Mouse (Mus musculus) v-Abl transformed pro-B cells (cell line): ENCODE results near the gene Polr2a.

Experiments used
- in situ Hi-C, 2 experiments: fragments of 400-800 bp; cut with MboI; formaldehyde crosslinking; loops; one replicate each; pipeline ENCODE4 v1.15.1; 2025; ENCODE audit not compliant: unreplicated experiment in 2 of 2

Gene Polr2a

DNA sequence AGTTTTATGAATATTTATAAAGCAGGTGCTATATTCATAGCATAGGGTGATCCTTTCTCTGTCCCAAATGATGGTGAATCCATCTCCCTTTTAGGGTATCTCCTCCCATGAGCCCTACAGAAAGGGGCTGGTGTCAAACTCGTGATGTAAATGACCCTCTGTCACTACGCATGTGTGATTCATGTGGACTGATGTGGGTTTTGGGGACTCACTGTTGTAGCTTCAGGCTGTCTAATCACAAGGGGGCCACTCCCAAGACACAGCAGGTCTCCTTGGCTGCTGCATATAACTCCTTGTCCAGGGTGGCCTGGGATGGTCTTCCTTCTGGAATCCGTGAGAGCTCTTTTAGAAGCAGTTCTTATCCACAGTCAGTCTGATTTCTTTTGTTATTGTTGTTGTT is 48.0 kb downstream of the Polr2a start:
- in situ Hi-C loops = loop anchor here in 1 of 2 experiments (25.0 kb wide), 1 partner anchor 477 kb away; no protein-coding TSS in a partner anchor

DNA sequence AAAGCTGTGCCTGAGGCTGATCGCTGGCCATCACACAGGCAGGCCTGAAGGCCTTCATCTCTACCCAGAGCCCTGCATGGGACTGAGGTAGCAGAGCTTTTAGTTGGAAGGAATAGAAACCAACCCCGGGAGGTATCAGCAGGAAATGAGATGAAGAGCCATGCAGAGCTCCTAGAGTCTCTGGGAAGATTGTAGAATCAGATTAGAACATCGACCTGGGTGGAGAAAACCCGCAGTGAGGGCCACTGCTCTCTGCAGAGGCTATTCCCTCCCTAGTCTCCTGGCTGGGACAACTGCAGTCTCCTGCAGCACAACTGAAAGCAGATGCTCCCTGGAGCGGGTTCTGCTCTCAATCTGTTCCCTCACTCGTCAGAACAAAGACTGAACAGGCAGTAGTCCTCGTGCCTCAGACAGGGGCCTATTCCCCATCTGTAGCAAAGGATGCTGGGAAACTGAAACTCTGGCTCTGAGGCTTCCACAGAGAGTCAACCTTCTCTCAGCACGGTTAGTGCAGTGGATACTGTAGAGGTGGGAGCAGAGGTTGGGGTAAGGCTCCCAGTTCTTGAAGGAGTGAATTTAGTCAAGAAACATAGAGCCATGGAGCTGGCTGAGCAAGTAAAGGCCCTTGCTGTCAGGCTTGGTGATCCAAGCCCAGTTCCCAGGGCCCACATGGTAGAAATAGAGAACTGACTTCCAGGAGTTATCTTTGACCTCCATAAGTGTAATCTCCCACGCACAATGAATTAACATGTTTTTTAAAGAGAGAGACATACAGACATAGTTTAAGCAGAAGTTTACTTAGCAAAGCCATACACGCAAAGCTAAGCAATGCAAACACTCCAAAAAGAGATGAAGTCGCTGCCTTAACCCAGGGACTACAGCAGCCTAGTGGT is 48.6 kb downstream of the Polr2a start:
- in situ Hi-C loops = loop anchor here in 1 of 2 experiments (25.0 kb wide), 1 partner anchor 478 kb away; no protein-coding TSS in a partner anchor

DNA sequence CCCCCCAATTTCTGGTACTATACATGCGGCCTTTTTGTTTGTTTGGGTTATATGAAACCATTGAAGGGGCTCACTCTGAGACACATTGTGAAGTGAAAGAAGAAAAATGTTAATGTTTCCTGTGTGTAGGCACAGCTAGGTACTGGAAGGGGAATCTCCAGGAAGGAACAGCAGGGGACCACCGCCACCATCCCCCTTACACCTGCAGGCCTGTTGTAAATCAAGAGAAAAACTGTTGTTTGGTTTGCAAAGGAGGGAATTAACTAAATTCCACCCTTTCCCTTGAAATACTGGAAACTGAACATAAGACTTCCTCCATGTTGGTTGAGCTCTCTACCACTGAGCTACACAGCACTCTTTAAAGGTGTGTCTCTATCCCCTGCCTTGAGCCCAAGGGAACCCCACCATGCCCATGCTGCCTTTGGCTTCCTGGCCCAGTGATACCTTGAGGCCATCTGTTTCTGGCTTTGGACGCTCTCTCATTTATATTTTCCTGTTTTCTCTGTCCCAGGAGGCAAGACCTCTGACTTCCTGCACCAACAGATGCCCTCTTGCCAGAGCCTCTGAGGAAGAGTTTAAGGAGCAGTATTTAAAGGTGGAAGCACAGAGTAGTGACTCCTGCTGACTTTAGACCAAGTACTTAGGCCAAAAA is 49.7 kb downstream of the Polr2a start:
- in situ Hi-C loops = loop anchor here in 1 of 2 experiments (25.0 kb wide), 1 partner anchor 479 kb away; no protein-coding TSS in a partner anchor

DNA sequence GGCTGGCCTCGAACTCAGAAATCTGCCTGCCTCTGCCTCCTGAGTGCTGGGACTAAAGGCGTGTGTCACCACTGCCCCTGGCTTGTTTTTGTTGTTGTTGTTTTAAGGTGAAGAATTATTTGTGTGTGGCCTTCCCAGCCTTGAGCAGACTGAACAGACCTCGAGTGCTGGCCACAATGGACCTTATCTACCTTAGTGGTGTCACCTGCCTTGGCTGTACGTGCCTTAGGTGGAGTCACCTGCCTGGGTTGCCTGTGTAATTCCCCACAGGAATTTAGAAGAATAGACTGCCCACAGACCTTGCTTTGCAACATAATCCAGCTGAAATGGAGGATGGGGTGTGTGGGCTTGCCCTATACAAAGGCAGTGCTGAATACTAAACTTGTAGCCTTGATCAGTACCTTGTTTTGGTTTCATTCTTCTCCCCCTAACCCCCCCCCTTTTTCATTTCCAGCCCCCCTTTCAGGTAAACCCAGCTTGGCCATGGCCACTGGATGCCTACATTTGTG is 50.5 kb downstream of the Polr2a start:
- in situ Hi-C loops = loop anchor here in 1 of 2 experiments (25.0 kb wide), 1 partner anchor 479 kb away; no protein-coding TSS in a partner anchor

GRCm38 (mm10) chr11:69707480-69707847 is 51.0 kb downstream of the Polr2a start:
- in situ Hi-C loops = loop anchor here in 1 of 2 experiments (25.0 kb wide), 1 partner anchor 480 kb away; no protein-coding TSS in a partner anchor

DNA sequence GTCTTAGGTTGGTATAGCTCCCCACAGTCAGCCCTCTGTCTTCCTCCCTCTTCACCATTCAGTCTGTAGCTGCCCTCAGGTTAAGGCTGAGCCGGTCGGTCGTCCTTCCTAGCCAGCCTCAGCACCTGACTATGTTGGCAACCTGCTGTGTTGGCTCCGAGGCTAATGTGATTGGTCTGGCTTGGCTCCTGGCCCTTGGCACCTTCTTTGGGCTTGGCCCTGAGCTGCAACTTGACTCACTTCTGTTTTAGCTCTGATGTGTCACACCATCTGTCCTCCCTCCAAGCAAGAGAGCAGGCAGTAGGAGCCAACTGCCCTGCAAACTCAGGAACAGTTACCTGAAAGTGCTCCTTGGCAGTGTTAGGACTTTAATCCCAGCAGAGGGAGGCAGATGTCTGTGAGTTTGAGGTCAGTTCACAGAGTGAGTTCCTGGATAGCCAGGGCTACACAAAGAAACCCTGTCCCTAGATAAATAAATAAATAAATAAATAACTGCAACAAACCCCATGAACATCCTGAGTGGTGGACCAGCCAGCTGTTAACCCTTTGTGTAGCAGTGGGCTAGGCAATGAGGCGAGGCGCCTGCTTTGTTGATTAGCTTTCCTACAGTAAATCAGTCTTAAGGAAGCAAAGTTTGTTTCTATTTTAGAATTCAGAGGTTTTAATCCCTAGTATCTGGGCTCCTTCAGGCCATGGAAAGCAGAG is 51.5 kb downstream of the Polr2a start:
- in situ Hi-C loops = loop anchor here in 1 of 2 experiments (25.0 kb wide), 1 partner anchor 480 kb away; no protein-coding TSS in a partner anchor

- in situ Hi-C loops = loop anchor here in 1 of 2 experiments (25.0 kb wide), 1 partner anchor 483 kb away; no protein-coding TSS in a partner anchor
Observed at GRCm38 (mm10) chr11:69704613-69705010, 53.8 kb downstream of the Polr2a start.

- in situ Hi-C loops = loop anchor here in 1 of 2 experiments (25.0 kb wide), 1 partner anchor 483 kb away; no protein-coding TSS in a partner anchor
Observed at GRCm38 (mm10) chr11:69703814-69704612, 54.4 kb downstream of the Polr2a start.

DNA sequence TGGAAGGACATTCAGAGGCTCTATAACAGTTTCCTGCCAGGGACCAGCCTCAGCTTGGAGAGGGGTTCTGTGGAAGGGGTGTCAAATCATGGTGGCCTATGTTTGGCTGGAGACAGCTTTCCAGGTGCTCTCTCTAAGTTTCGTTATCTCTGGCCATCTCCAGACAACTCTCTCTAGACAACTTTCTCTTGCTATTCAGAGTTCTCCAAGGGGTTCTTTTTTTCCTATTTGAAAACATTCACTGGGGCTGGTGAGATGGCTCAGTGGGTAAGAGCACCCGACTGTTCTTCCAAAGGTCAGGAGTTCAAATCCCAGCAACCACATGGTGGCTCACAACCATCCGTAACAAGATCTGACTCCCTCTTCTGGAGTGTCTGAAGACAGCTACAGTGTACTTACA is 55.1 kb downstream of the Polr2a start:
- in situ Hi-C loops = loop anchor here in 1 of 2 experiments (25.0 kb wide), 1 partner anchor 484 kb away; no protein-coding TSS in a partner anchor

DNA sequence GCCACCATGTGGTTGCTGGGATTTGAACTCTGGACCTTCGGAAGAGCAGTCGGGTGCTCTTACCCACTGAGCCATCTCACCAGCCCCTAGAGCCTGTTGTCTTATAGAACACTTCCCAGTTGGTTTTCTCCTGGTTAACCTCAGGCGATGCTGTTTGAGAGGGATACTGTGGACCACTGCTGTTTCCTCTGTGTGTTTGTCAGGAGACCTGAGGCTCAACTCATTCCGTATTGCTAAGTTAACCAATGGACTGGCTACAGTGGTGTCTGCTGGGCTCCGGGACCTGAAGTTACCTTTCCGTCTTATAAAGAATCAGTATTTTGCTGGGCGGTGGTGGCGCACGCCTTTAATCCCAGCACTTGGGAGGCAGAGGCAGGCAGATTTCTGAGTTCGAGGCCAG is 55.6 kb downstream of the Polr2a start:
- in situ Hi-C loops = loop anchor here in 1 of 2 experiments (25.0 kb wide), 1 partner anchor 484 kb away; no protein-coding TSS in a partner anchor

GRCm38 (mm10) chr11:69699595-69699994 is 58.8 kb downstream of the Polr2a start:
- in situ Hi-C loops = loop anchor here in 1 of 2 experiments (25.0 kb wide), 1 partner anchor 513 kb away; the partner anchor contains the start of genes Slc16a11 and Slc16a13

GRCm38 (mm10) chr11:69698574-69698973 is 59.9 kb downstream of the Polr2a start:
- in situ Hi-C loops = loop anchor here in 1 of 2 experiments (25.0 kb wide), 1 partner anchor 514 kb away; the partner anchor contains the start of genes Slc16a11 and Slc16a13

GRCm38 (mm10) chr11:69697396-69697795 is 61.0 kb downstream of the Polr2a start:
- in situ Hi-C loops = loop anchor here in 1 of 2 experiments (25.0 kb wide), 1 partner anchor 515 kb away; the partner anchor contains the start of genes Slc16a11 and Slc16a13

DNA sequence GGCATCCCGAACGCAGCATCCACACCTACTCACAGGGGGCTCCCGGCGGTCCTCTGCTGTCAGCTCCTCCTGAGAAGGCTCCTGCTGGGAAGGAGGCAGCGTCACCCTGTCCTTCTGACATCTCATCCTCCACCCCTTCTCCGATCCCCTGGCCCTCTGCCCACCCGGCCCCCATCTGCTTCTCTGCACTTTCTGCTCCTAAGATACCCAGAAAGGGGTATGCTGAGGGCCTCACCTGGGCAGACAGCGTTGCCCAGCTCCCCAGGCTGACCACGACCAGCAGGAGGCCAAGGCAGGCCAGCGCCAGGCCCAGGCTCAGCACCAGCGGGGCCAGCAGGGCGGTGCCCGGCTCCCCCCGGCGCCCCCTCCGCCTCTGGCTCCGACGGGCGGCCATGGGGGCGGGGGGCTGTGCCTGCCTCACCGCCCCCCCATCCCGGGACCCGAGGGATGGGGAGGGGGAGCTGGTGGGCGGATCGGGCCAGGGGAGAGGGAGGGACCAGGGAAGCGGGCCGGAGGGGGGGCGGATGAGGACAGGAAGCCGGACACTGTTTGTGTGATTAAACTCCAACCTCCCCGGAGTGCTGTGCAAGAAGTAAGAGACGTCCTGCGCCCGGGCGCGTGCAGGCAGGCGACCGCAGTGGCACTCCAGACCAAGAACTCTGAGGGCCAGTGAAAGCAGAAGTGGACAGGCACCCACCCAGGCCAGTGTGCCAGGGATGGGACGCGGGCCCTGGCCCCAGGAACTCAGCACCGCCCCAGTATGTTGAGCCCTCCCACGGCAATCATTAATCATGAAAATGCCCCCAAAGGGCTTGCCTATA is 62.9 kb downstream of the Polr2a start, which contains the start of the genes Tnfsf12 and Tnfsfm13:
Gene Tnfsf12 (minus strand): TSS at position 489 of the 821 bp plus-strand sequence.
Gene Tnfsfm13 (minus strand): TSS at position 738 of the 821 bp plus-strand sequence.
- in situ Hi-C loops = loop anchor here in 1 of 2 experiments (25.0 kb wide), 1 partner anchor 517 kb away; the partner anchor contains the start of genes Slc16a11 and Slc16a13

- in situ Hi-C loops = loop anchor here in 1 of 2 experiments (25.0 kb wide), 1 partner anchor 517 kb away; the partner anchor contains the start of genes Slc16a11 and Slc16a13
Observed at GRCm38 (mm10) chr11:69695046-69695360, 63.4 kb downstream of the Polr2a start.

DNA sequence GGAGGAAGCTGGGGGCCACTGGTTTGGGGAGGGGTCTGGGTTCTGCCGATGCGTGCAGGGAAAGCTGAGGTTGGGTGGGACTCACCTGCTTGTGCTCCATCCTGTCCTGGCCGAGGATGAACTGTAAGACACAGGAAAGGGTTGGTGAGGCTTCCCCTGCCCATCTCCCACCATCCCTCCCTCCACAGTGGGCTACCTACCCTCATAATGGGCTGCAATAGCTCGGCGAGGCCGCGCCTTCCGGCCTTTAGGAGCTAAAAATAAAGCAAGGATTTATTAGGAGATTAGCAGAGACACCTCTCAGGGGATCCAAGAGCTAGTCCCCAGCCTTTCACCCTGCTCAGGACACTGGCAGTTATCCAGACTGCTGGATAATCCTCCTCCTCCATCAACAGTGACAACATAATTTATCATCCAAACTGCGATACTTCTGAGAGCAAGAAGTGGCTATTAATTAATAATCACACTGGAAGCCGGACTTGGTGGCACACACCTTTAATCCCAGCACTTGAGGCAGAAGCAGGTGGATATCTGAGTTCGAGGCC is 64.9 kb downstream of the Polr2a start:
- in situ Hi-C loops = loop anchor here in 1 of 2 experiments (25.0 kb wide), 1 partner anchor 519 kb away; the partner anchor contains the start of genes Slc16a11 and Slc16a13

DNA sequence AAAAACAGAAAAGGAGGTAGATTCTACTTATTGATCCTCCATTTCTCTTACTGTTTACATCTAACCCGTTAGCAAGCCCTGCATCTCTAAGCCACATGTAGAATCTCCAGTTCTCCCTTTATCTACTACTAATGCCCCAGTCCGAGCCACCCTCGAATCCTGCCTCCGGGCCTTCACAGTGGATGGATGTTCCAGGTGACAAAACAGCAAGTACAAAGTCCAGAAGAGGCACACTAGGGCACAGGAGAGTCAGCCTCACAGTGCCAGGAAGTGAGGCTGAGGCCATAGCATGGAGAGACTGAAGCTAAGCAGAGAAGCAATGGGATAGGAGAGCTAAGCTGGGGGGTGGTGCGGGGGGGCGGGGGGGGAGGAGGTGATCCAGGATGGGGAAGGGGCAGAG is 65.6 kb downstream of the Polr2a start:
- in situ Hi-C loops = loop anchor here in 1 of 2 experiments (25.0 kb wide), 1 partner anchor 519 kb away; the partner anchor contains the start of genes Slc16a11 and Slc16a13
